Mouse (Mus musculus) spleen, postnatal 0 days (tissue): ENCODE data around the gene Mtfmt. TPM values are rescaled to one million over a fixed set of nuclear protein-coding genes. Genes with fewer than 3 reads are reported as not detected.

Experiments used
- polyA plus RNA-seq: library from polyadenylated mRNA; unstranded; fragments of >200 nt; fragmentation: Nextera tagmentation; extraction: Ambion mirVana; gene quantifications from 2 replicates; pipeline ENCODE4 v1.2.1, GENCODE M21; 2015

Gene Mtfmt
- 8.6 and 11.7 TPM in 2 replicates for polyA plus RNA-seq

DNA sequence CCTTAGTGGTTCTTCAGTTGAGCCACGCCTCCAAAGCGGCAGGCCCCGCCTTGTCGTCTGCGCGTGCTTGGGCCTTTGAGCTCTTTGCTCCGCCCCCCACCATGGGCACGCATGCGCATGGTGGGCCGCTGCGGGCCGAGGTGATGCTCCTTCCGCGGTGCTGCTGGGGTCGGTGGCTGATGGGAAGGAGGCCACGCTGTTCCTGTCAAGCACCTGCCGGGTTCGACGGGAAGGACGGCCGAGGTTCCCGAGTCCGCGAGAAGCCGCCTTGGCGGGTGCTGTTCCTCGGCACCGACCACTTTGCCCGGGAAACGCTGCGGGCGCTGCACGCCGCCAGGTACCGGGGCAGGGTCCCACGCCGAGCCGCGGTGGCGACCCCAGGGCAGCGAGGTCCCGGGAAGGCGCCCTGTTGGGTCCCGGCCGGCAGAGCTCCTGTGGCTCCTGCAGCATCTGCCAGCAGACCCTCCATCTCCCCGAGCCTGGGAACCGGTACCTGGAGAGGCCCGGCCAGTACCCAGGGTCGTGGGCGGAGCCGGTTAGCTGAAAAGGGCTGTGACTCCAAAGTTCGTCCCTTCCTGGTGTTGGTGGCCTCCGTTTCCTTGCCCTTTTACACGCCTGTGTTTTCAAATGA, at the start of gene Mtfmt:
Gene Mtfmt, plus strand, starts transcription at position 112 of the 631 bp plus-strand sequence.

GRCm38 (mm10) chr9:65391613-65391964, 44.0 kb upstream of the Mtfmt start, which contains the start of gene Kbtbd13:
Kbtbd13 (minus strand) TSS chr9:65391652.

GRCm38 (mm10) chr9:65398279-65398678, 37.3 kb upstream of the Mtfmt start, which contains the start of gene Rasl12:
Rasl12 (plus strand) TSS chr9:65398506.

GRCm38 (mm10) chr9:65422760-65423501, 12.7 kb upstream of the Mtfmt start, which contains the start of gene Slc51b:
Slc51b (minus strand) TSS chr9:65422955.

GRCm38 (mm10) chr9:65460732-65461442, 25.3 kb downstream of the Mtfmt start, which contains the start of gene Spg21:
Spg21 (plus strand) TSS chr9:65460947.

Other genes starting within 250 kb of the Mtfmt start
- 8.9 and 10.6 TPM in 2 replicates for gene Parp16, start 240.4 kb upstream of the Mtfmt start, polyA plus RNA-seq
- 0.32 and 0.90 TPM in 2 replicates for gene Cilp, start 170.6 kb upstream of the Mtfmt start, polyA plus RNA-seq
- 29.9 and 31.9 TPM in 2 replicates for gene Clpx, start 141.5 kb upstream of the Mtfmt start, polyA plus RNA-seq
- 7.1 and 8.2 TPM in 2 replicates for gene Pdcd7, start 89.7 kb upstream of the Mtfmt start, polyA plus RNA-seq
- 0.28 and 0.30 TPM in 2 replicates for gene Ubap1l, start 74.7 kb upstream of the Mtfmt start, polyA plus RNA-seq
- gene Kbtbd13, start 44.1 kb upstream of the Mtfmt start, polyA plus RNA-seq: 0.12 and 0.17 TPM in 2 replicates
- 1.7 and 2.4 TPM in 2 replicates for gene Rasl12, start 37.3 kb upstream of the Mtfmt start, polyA plus RNA-seq
- not detected in 2 replicates for gene Slc51b, start 12.8 kb upstream of the Mtfmt start, polyA plus RNA-seq
- gene Spg21, start 25.2 kb downstream of the Mtfmt start, polyA plus RNA-seq: 30.6 and 47.7 TPM in 2 replicates
- 0.19 TPM in 1 of 2 replicates, not detected in the other for gene Ankdd1a, start 84.4 kb downstream of the Mtfmt start, polyA plus RNA-seq
- 29.4 and 30.1 TPM in 2 replicates for gene Plekho2, start 144.3 kb downstream of the Mtfmt start, polyA plus RNA-seq
- 9.3 and 11.3 TPM in 2 replicates for gene Pif1, start 151.4 kb downstream of the Mtfmt start, polyA plus RNA-seq
- 5.5 and 7.6 TPM in 2 replicates for gene Rbpms2, start 193.9 kb downstream of the Mtfmt start, polyA plus RNA-seq
- gene Oaz2, start 232.2 kb downstream of the Mtfmt start, polyA plus RNA-seq: 102 and 124 TPM in 2 replicates